Mouse (Mus musculus): Measurements from ENCODE around the gene Lsm6. TPM values are rescaled to one million over a fixed set of nuclear protein-coding genes. Genes with fewer than 3 reads are reported as not detected.

Gene Lsm6
- polyA plus RNA-seq (2015; fragmentation: Nextera tagmentation; extraction: Ambion mirVana): 233 and 237 TPM in 2 replicates

- Histone ChIP-seq H3K36me3 (peaks cover 4% of the 10 kb centered on the region; the same call in 1 of the 2 replicates), H3K27ac (peak within 1 kb of the TSS; percentile 97), H3K27me3 (no peaks in the 10 kb centered on the region), H3K4me3 (peak within 1 kb of the TSS; percentile 75), H3K9me3 (no peaks in the 10 kb centered on the region), H3K4me1 (peaks cover 23% of the 10 kb centered on the region), H3K9ac (peak within 1 kb of the TSS; percentile 87), H3K4me2 (peak within 1 kb of the TSS; percentile 65)
- ATAC-seq (ENCODE audit: insufficient number of reproducible peaks, insufficient read depth, low FRiP score, low TSS enrichment, low read depth): peak; percentile 89
- 0% methylated on average over 64 of the region's 70 CpGs for WGBS
Measured at GRCm38 (mm10) chr8:78820673-78821310, at the start of gene Lsm6. Gene Lsm6 (minus strand): TSS chr8:78821140.

- 84% methylated on average over 2 of the region's 2 CpGs for WGBS
- Histone ChIP-seq H3K4me3 (no peak overlapping the region), H3K27me3 (no peaks in the 10 kb centered on the region), H3K36me3 (no peaks in the 10 kb centered on the region), H3K27ac (no peak overlapping the region), H3K9ac (no peak overlapping the region), H3K4me2 (no peak overlapping the region), H3K9me3 (no peaks in the 10 kb centered on the region), H3K4me1 (no peaks in the 10 kb centered on the region)
- ATAC-seq (ENCODE audit: insufficient number of reproducible peaks, insufficient read depth, low FRiP score, low TSS enrichment, low read depth): no peak
Measured at GRCm38 (mm10) chr8:78867036-78867435, 46.1 kb upstream of the Lsm6 start.

- Histone ChIP-seq H3K9me3 (no peaks in the 10 kb centered on the region), H3K27me3 (no peaks in the 10 kb centered on the region), H3K4me3 (no peak overlapping the region), H3K4me2 (no peak overlapping the region), H3K4me1 (no peaks in the 10 kb centered on the region), H3K27ac (no peak overlapping the region), H3K36me3 (no peaks in the 10 kb centered on the region), H3K9ac (no peak overlapping the region)
- 79% methylated on average over 1 of the region's 1 CpGs for WGBS
- ATAC-seq (ENCODE audit: insufficient number of reproducible peaks, insufficient read depth, low FRiP score, low TSS enrichment, low read depth): no peak
Measured at GRCm38 (mm10) chr8:78863001-78863400, 42.1 kb upstream of the Lsm6 start.

- Histone ChIP-seq H3K4me1 (no peaks in the 10 kb centered on the region), H3K4me3 (no peak overlapping the region), H3K27me3 (no peaks in the 10 kb centered on the region), H3K9ac (no peak overlapping the region), H3K9me3 (no peaks in the 10 kb centered on the region), H3K4me2 (no peak overlapping the region), H3K27ac (no peak overlapping the region), H3K36me3 (no peaks in the 10 kb centered on the region)
- no peak for ATAC-seq (ENCODE audit: insufficient number of reproducible peaks, insufficient read depth, low FRiP score, low TSS enrichment, low read depth)
- WGBS: 64% methylated on average over 9 of the region's 9 CpGs
Measured at GRCm38 (mm10) chr8:78862046-78862445, 41.1 kb upstream of the Lsm6 start.

GRCm38 (mm10) chr8:78860789-78861188, 39.8 kb upstream of the Lsm6 start:
- H3K9ac ChIP-seq: no peak overlapping the region
- no peaks in the 10 kb centered on the region for H3K9me3 ChIP-seq
- ATAC-seq (ENCODE audit: insufficient number of reproducible peaks, insufficient read depth, low FRiP score, low TSS enrichment, low read depth): no peak
- H3K27ac ChIP-seq: no peak overlapping the region
- 41% methylated on average over 5 of the region's 5 CpGs for WGBS
- no peaks in the 10 kb centered on the region for H3K27me3 ChIP-seq
- no peaks in the 10 kb centered on the region for H3K4me1 ChIP-seq
- no peak overlapping the region for H3K4me2 ChIP-seq
- no peak overlapping the region for H3K4me3 ChIP-seq
- no peaks in the 10 kb centered on the region for H3K36me3 ChIP-seq

- no peak overlapping the region for H3K9ac ChIP-seq
- no peaks in the 10 kb centered on the region for H3K4me1 ChIP-seq
- no peak overlapping the region for H3K27ac ChIP-seq
- H3K9me3 ChIP-seq: no peaks in the 10 kb centered on the region
- WGBS: 83% methylated on average over 7 of the region's 7 CpGs
- no peak for ATAC-seq (ENCODE audit: insufficient number of reproducible peaks, insufficient read depth, low FRiP score, low TSS enrichment, low read depth)
- H3K36me3 ChIP-seq: no peaks in the 10 kb centered on the region
- H3K4me3 ChIP-seq: no peak overlapping the region
- H3K4me2 ChIP-seq: no peak overlapping the region
- no peaks in the 10 kb centered on the region for H3K27me3 ChIP-seq
Measured at GRCm38 (mm10) chr8:78857421-78857820, 36.5 kb upstream of the Lsm6 start.

- Histone ChIP-seq H3K36me3 (no peaks in the 10 kb centered on the region), H3K9me3 (no peaks in the 10 kb centered on the region), H3K27ac (no peak overlapping the region), H3K27me3 (no peaks in the 10 kb centered on the region), H3K4me2 (no peak overlapping the region), H3K9ac (no peak overlapping the region), H3K4me1 (no peaks in the 10 kb centered on the region), H3K4me3 (no peak overlapping the region)
- no peak for ATAC-seq (ENCODE audit: insufficient number of reproducible peaks, insufficient read depth, low FRiP score, low TSS enrichment, low read depth)
- WGBS: 82% methylated on average over 4 of the region's 4 CpGs
Measured at GRCm38 (mm10) chr8:78852279-78852678, 31.3 kb upstream of the Lsm6 start.

GRCm38 (mm10) chr8:78847240-78847639, 26.3 kb upstream of the Lsm6 start:
- Histone ChIP-seq H3K36me3 (no peaks in the 10 kb centered on the region), H3K27ac (no peak overlapping the region), H3K9ac (no peak overlapping the region), H3K9me3 (no peaks in the 10 kb centered on the region), H3K4me2 (no peak overlapping the region), H3K27me3 (no peaks in the 10 kb centered on the region), H3K4me3 (no peak overlapping the region), H3K4me1 (no peaks in the 10 kb centered on the region)
- 72% methylated on average over 3 of the region's 3 CpGs for WGBS
- ATAC-seq (ENCODE audit: insufficient number of reproducible peaks, insufficient read depth, low FRiP score, low TSS enrichment, low read depth): no peak

GRCm38 (mm10) chr8:78844559-78844958, 23.6 kb upstream of the Lsm6 start:
- Histone ChIP-seq H3K4me3 (no peak overlapping the region), H3K36me3 (no peaks in the 10 kb centered on the region), H3K9ac (no peak overlapping the region), H3K27me3 (no peaks in the 10 kb centered on the region), H3K27ac (no peak overlapping the region), H3K9me3 (no peaks in the 10 kb centered on the region), H3K4me1 (no peaks in the 10 kb centered on the region), H3K4me2 (no peak overlapping the region)
- no peak for ATAC-seq (ENCODE audit: insufficient number of reproducible peaks, insufficient read depth, low FRiP score, low TSS enrichment, low read depth)
- WGBS: 82% methylated on average over 5 of the region's 5 CpGs

GRCm38 (mm10) chr8:78838656-78839413, 17.9 kb upstream of the Lsm6 start:
- no peaks in the 10 kb centered on the region for H3K36me3 ChIP-seq
- H3K4me2 ChIP-seq: no peak overlapping the region
- WGBS: 83% methylated on average over 7 of the region's 7 CpGs
- H3K4me3 ChIP-seq: no peak overlapping the region
- no peaks in the 10 kb centered on the region for H3K27me3 ChIP-seq
- no peak overlapping the region for H3K9ac ChIP-seq
- no peaks in the 10 kb centered on the region for H3K4me1 ChIP-seq
- no peak overlapping the region for H3K27ac ChIP-seq
- no peak for ATAC-seq (ENCODE audit: insufficient number of reproducible peaks, insufficient read depth, low FRiP score, low TSS enrichment, low read depth)
- H3K9me3 ChIP-seq: no peaks in the 10 kb centered on the region

- no peak overlapping the region for H3K4me3 ChIP-seq
- H3K9ac ChIP-seq: no peak overlapping the region
- no peaks in the 10 kb centered on the region for H3K9me3 ChIP-seq
- WGBS: 98% methylated on average over 6 of the region's 6 CpGs
- H3K27ac ChIP-seq: no peak overlapping the region
- H3K27me3 ChIP-seq: no peaks in the 10 kb centered on the region
- H3K4me2 ChIP-seq: no peak overlapping the region
- no peaks in the 10 kb centered on the region for H3K36me3 ChIP-seq
- no peak for ATAC-seq (ENCODE audit: insufficient number of reproducible peaks, insufficient read depth, low FRiP score, low TSS enrichment, low read depth)
- H3K4me1 ChIP-seq: no peaks in the 10 kb centered on the region
Measured at GRCm38 (mm10) chr8:78836091-78836490, 15.2 kb upstream of the Lsm6 start.

GRCm38 (mm10) chr8:78828414-78828813, 7.5 kb upstream of the Lsm6 start:
- Histone ChIP-seq H3K27me3 (no peaks in the 10 kb centered on the region), H3K9ac (no peak overlapping the region), H3K4me3 (no peak overlapping the region), H3K4me1 (0 out of 2 replicates have a peak, but pooled peaks cover 12% of the 10 kb centered on the region), H3K4me2 (no peak overlapping the region), H3K36me3 (no peaks in the 10 kb centered on the region), H3K27ac (no peak overlapping the region), H3K9me3 (no peaks in the 10 kb centered on the region)
- ATAC-seq (ENCODE audit: insufficient number of reproducible peaks, insufficient read depth, low FRiP score, low TSS enrichment, low read depth): no peak
- 72% methylated on average over 11 of the region's 11 CpGs for WGBS

Measured in embryonic facial prominence, embryonic 13.5 days (tissue).